Mouse (Mus musculus) heart, postnatal 36 days (tissue): ENCODE results near the gene Cic. TPM values are rescaled to one million over a fixed set of nuclear protein-coding genes. Genes with fewer than 3 reads are reported as not detected.

Experiments
- DNase-seq, 2 experiments: peaks; one replicate each; pipeline ENCODE4 v3.0.0; 2021 to 2022
- intact Hi-C: fragments of 180-260 bp; cut with DNase I; formaldehyde crosslinking; loops from one replicate; pipeline ENCODE4 v1.15.1; 2025
- total RNA-seq, 2 experiments: library from RNA; stranded (reverse); gene quantifications; 2 replicates each; pipeline ENCODE4 v1.2.3; 2021

The Cic gene
- total RNA-seq, 2 experiments from 2014 or later = 63.7 to 68.7 TPM

DNA sequence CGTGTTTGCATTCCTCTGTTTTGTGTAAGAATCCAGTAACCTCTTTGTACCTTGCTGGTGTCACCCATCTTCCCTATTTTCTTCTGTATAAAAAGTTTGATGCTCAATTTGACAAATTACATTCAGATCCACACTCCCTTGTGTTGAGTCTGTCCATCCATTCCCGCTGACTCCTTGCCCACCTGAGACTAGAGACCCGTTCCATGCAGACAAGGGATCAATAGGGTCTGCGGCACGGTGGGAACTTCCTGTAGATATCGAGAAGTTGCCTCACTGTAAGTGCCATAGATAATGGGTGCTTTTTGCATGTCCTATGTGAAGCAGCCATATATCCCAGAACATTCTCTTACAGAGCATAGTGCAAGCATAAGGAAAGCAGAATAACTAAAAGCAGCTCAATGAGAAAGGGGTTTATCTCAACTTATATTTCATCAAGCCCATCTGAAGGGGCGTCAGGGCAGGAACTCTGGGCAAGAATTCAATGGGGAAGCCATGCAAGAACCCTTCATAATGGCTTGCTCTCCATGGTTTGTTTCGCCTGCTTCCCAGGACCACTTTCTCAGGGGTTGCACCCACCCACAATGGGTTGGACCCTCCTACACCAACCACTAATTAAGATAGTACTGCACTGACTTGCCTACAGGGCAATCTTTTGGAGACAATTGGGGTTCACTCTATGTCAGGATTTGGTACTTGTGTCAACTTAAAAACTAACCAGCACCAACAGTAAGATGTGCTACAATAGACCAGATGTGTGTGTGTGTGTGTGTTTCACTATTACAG, 1.1 kb upstream of the Cic start:
- intact Hi-C loops = no loop called here
- no peak for DNase-seq

DNA sequence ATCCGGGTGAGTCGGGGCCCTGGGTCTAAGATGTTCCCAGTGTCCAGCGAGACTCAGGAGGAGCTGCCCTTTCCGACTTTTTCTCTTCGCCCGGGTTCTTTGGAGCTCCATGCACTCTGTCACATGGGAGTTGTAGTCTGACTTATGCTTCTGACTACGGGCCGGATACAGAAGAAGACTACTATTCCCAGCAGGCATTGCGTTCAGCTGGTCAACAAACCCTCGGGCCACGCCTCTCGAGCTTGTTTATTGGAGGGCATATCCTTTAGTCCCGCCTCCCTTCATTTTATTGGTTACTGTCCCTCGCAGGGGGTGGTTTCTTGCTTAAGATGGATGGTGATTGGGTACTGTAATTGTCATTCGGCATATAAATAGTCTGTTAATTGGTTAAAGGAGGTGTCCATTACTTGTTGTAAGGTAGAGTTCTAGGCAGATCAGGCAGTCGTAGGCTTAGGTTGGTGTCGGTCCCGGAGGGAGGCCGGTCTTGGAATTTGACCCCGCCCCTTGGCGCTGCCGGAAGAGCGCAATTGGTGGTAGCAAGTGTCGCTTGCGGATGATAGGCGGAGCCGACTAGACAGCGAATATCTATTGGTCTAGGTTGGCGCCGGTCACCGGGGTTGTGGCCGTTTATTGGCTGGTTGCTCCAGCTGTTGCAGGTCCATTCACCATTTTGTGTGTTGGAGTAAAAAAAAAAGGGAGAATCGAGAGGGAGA, 403 bp downstream of the Cic start:
- intact Hi-C loops = no loop called here
- peak; percentile 96 for DNase-seq

DNA sequence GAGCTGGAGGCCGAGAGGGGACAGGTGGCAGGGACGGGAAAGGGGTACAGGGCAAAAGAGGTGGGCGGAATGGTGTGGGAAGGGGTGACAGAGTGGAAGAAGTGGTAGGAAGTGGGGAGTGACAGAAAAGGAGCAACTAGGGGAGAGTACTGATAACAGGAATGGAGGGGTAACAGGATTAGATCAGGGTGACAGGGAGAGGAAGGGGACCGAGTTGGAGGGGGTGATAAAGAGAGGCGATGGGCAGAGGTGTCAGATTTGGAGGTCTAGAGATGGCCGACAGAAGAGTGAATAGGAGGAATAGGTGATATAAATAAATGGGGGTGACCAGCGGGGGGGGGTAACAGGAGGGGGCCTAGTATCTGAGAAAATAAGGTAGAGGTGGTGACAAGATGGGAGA, 1.1 kb downstream of the Cic start:
- DNase-seq = no peak
- intact Hi-C loops = no loop called here

- intact Hi-C loops = no loop called here
- peak; percentile 16 to 36 for DNase-seq
Observed at GRCm38 (mm10) chr7:25269029-25269428, 1.5 kb downstream of the Cic start.

GRCm38 (mm10) chr7:25269545-25270271, 2.2 kb downstream of the Cic start:
- intact Hi-C loops = no loop called here
- peak in 1 of 2 experiments; percentile 14 for DNase-seq

DNA sequence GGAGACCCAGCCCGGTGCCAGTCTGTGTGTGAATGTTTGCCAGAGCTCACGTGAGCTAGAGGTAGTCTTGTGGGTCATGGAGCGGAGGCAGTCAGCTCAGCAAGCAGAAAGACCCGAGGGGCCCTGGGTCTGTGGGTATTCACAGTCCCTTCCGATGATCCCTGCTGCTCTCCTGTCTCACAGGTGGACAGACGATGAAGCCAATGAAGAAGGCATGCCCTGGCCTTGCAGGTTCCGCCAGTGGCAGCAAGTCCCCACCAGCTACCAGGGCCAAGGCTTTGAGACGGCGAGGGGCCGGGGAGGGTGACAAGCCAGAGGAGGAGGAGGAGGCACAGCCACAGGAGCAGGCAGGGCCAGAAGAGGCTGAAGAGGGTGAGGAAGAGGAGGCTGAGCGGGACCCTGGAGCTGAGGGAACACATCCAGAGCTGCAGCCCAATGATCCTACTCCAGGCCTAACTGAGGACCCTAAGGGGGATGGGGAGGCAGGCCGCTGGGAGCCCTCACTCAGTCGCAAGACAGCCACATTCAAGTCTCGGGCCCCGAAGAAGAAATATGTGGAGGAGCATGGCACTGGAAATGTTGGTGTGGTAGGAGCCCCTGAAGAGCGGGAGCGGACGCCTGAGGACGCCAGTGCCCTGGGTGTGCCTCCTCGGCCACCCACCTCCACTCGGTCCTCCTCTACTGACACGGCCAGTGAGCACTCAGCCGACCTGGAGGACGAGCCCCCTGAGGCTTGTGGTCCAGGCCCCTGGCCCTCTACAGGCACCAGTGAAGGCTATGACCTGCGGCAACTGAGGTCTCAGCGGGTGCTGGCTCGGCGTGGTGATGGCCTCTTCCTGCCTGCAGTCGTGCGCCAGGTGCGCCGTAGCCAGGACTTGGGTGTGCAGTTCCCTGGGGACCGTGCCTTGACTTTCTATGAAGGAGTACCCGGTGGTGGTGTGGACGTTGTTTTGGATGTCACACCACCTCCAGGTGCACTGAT, 3.4 kb downstream of the Cic start:
- intact Hi-C loops = no loop called here
- DNase-seq = peak in 1 of 2 experiments; percentile 2

GRCm38 (mm10) chr7:25271651-25272444, 4.3 kb downstream of the Cic start:
- peak in 1 of 2 experiments; percentile 5 for DNase-seq
- intact Hi-C loops = no loop called here

- intact Hi-C loops = no loop called here
- DNase-seq = no peak
Observed at GRCm38 (mm10) chr7:25272445-25273258, 5.1 kb downstream of the Cic start.

DNA sequence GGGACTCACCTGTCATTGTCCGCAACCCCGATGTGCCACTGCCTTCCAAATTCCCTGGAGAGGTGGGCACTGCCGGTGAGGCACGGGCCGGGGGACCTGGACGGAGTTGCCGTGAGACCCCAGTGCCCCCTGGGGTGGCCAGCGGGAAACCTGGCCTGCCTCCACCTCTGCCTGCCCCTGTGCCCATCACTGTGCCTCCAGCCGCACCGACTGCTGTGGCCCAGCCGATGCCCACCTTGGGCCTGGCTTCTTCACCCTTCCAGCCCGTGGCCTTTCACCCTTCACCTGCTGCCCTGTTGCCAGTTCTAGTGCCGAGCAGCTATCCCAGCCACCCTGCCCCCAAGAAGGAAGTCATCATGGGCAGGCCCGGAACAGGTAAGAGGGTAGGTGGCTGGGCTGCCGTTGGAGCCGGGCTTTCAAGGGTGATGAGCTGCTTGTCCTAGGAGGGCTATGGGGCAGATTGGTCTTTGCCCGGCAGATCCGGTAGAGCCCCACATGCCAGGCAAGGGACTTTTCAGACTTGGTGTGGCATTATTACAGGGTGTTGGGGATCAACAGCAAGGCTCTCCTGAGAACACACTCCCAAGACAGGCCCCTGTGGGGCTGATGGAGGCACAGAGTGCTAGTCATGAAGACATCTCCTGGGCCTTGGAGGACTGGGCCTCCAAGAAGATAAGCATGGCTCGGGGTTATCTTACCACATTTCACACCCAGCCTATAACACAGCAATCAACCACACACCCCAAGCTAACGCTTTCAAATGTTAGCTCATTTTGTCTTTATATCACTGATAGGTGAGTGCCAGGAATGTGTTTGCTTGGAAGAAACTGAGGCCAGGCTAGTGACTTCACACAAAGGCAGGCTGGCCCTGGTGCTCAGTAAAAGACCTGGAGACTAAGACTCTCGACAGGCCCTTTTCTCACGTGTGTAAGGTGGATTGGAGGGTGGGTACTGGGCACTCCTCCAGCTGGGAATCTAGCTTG, 6.0 kb downstream of the Cic start:
- intact Hi-C loops = no loop called here
- DNase-seq = peak in 1 of 2 experiments; percentile 3

DNA sequence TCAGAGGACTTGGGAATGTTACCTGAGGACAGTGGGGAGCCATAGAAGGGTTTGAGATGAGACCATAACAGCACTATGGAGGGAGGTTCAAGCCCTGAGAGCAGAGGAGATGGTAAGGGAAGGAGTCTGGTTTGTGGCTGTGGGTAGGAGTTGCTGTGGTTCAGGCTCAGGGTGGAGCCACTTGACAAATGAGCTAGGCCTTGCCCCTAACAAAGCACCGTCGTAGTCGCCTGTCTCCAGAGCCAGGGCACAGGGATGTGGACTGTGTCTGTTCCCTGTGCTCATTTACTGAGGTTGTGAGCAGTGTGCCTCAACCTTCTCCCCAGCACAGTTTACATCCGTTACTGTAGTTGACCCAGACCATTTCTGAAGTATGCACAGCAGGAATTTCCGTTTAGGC, 7.1 kb downstream of the Cic start:
- no peak for DNase-seq
- intact Hi-C loops = no loop called here

GRCm38 (mm10) chr7:25274996-25275395, 7.5 kb downstream of the Cic start:
- intact Hi-C loops = no loop called here
- no peak for DNase-seq

- intact Hi-C loops = no loop called here
Observed at GRCm38 (mm10) chr7:25275555-25276298, 8.2 kb downstream of the Cic start.

DNA sequence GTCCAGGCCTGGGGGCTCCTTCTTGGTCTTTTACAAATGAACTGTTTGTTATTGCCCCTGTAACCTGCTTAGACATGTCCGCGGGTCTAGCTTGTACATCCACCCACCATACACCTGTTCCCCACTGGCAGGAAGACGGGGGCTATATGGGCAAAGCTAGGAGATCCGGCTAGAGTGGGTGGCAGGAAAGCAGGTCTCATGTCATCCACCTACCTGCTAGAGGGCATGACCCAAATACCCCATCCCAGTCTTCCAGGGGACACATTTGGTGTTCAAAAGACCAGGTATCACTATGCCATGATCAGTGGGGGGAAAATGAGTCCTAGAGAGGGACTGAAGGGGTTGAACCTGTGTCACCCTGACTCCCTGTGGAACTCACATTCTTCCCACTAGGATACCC, 9.9 kb downstream of the Cic start:
- peak in 1 of 2 experiments; percentile 3 for DNase-seq
- intact Hi-C loops = no loop called here

More at GRCm38 (mm10) chr7:25275555-25276298, 8.2 kb downstream of the Cic start:
- DNase-seq = peak in 1 of 2 experiments; percentile 2

GRCm38 (mm10) chr7:25277998-25278340, 10.5 kb downstream of the Cic start:
- DNase-seq = no peak
- intact Hi-C loops = loop anchor here (1.0 kb wide), 2 partner anchors 27 to 37 kb away; no protein-coding TSS in a partner anchor

- peak; percentile 75 to 87 for DNase-seq
- intact Hi-C loops = loop anchor here (1.0 kb wide), 2 partner anchors 27 to 37 kb away; no protein-coding TSS in a partner anchor
Observed at GRCm38 (mm10) chr7:25278341-25279075, 11.0 kb downstream of the Cic start.
